ENCODE assay signal across 8 mouse cellular contexts in genomic region chr7:101301881-101302456, GRCm38 (mm10). TPM values are rescaled to one million over a fixed set of nuclear protein-coding genes. Genes with fewer than 3 reads are reported as not detected.
DNase-seq lines count a peak whose midpoint lies in the region; ATAC-seq and TF ChIP-seq lines count a peak whose summit lies in the region.

Gene Atg16l2 (minus strand): TSS chr7:101302251.

- ATAC-seq in embryonic facial prominence, embryonic 13.5 days (ENCODE audit: insufficient number of reproducible peaks, insufficient read depth, low FRiP score, low TSS enrichment, low read depth), result peak; percentile 96
- ATAC-seq in limb, embryonic 12.5 days (ENCODE audit: insufficient number of reproducible peaks, insufficient read depth, low FRiP score, low TSS enrichment, low read depth), result peak; percentile 97
- peak; percentile 96 for ATAC-seq in midbrain, embryonic 15.5 days (replicated peaks)

- peaks cover 25% of the 10 kb centered on the region for H3K4me1 ChIP-seq in embryonic facial prominence, embryonic 13.5 days
- H3K4me1 ChIP-seq in kidney, adult 2 months (ENCODE audit: control insufficient read depth, insufficient read depth, low read length), result peaks cover 1% of the 10 kb centered on the region; the same call in 1 of the 2 replicates
- peaks cover 21% of the 10 kb centered on the region for H3K4me1 ChIP-seq in limb, embryonic 12.5 days (replicated peaks)
- peaks cover 21% of the 10 kb centered on the region for H3K4me1 ChIP-seq in midbrain, embryonic 15.5 days
- H3K4me1 ChIP-seq in spleen, adult 2 months (ENCODE audit: control insufficient read depth, insufficient read depth, insufficient read length), result peaks cover 12% of the 10 kb centered on the region; the same call in 1 of the 2 replicates

- peak within 1 kb of the TSS; percentile 78 for H3K9ac ChIP-seq in embryonic facial prominence, embryonic 13.5 days
- peak within 1 kb of the TSS; percentile 62 for H3K9ac ChIP-seq in limb, embryonic 12.5 days (replicated peaks)
- H3K9ac ChIP-seq in midbrain, embryonic 15.5 days, result peak within 1 kb of the TSS; percentile 65

- TF ChIP-seq POLR2A in kidney, adult 2 months (IDR thresholded peaks at IDR 0.05; ENCODE audit: low read depth, low read length), result no peak
- peak; percentile 68 for TF ChIP-seq POLR2A in spleen, adult 2 months (IDR thresholded peaks at IDR 0.05; ENCODE audit: low read depth, low read length)

- TF ChIP-seq CTCF in kidney, adult 2 months (conservative IDR thresholded peaks at IDR 0.05; ENCODE audit: insufficient read depth, insufficient read length, low read depth, low read length), result peak; percentile 35; the same call in 1 of the 2 replicates
- peak; percentile 39; the same call in 1 of the 2 replicates for TF ChIP-seq CTCF in spleen, adult 2 months (IDR thresholded peaks at IDR 0.05; ENCODE audit: extremely low read depth, insufficient read depth, insufficient read length, insufficient replicate concordance)

- peak within 1 kb of the TSS; percentile 76 for H3K27ac ChIP-seq in embryonic facial prominence, embryonic 13.5 days
- peak within 1 kb of the TSS; percentile 48 for H3K27ac ChIP-seq in kidney, adult 2 months (ENCODE audit: insufficient read depth, low read depth, low read length)
- H3K27ac ChIP-seq in limb, embryonic 12.5 days, result peak within 1 kb of the TSS; percentile 66
- H3K27ac ChIP-seq in midbrain, embryonic 15.5 days, result peak within 1 kb of the TSS; percentile 68
- peak within 1 kb of the TSS; percentile 90 for H3K27ac ChIP-seq in spleen, adult 2 months (ENCODE audit: insufficient read depth, low read length)

- peak within 1 kb of the TSS; percentile 74 for H3K4me3 ChIP-seq in embryonic facial prominence, embryonic 13.5 days
- peak within 1 kb of the TSS; percentile 72 for H3K4me3 ChIP-seq in kidney, adult 2 months (ENCODE audit: insufficient read depth, low read depth, low read length)
- peak within 1 kb of the TSS; percentile 67 for H3K4me3 ChIP-seq in limb, embryonic 12.5 days (replicated peaks)
- H3K4me3 ChIP-seq in midbrain, embryonic 15.5 days, result peak within 1 kb of the TSS; percentile 73
- peak within 1 kb of the TSS; percentile 79 for H3K4me3 ChIP-seq in spleen, adult 2 months (ENCODE audit: extremely low read depth, insufficient read depth, insufficient read length)

- under 1% methylated on average over 39 of the region's 39 CpGs for WGBS in embryonic facial prominence, embryonic 13.5 days
- under 1% methylated on average over 39 of the region's 39 CpGs for WGBS in kidney, adult 2 months
- WGBS in limb, embryonic 12.5 days, result under 1% methylated on average over 39 of the region's 39 CpGs
- under 1% methylated on average over 39 of the region's 39 CpGs for WGBS in midbrain, embryonic 15.5 days
- 0% methylated on average over 39 of the region's 39 CpGs for WGBS in spleen, adult 2 months

- no peaks in the 10 kb centered on the region for H3K36me3 ChIP-seq in embryonic facial prominence, embryonic 13.5 days
- no peaks in the 10 kb centered on the region for H3K36me3 ChIP-seq in kidney, adult 2 months (ENCODE audit: control insufficient read depth, insufficient read depth, low read length)
- no peaks in the 10 kb centered on the region for H3K36me3 ChIP-seq in limb, embryonic 12.5 days
- no peaks in the 10 kb centered on the region for H3K36me3 ChIP-seq in midbrain, embryonic 15.5 days (replicated peaks)
- no peaks in the 10 kb centered on the region for H3K36me3 ChIP-seq in spleen, adult 2 months (ENCODE audit: control insufficient read depth, insufficient read depth, low read length)

- H3K9me3 ChIP-seq in embryonic facial prominence, embryonic 13.5 days, result no peaks in the 10 kb centered on the region
- no peaks in the 10 kb centered on the region for H3K9me3 ChIP-seq in limb, embryonic 12.5 days
- no peaks in the 10 kb centered on the region for H3K9me3 ChIP-seq in midbrain, embryonic 15.5 days

- peaks cover 26% of the 10 kb centered on the region for H3K27me3 ChIP-seq in embryonic facial prominence, embryonic 13.5 days
- H3K27me3 ChIP-seq in kidney, adult 2 months (replicated peaks; ENCODE audit: control insufficient read depth, insufficient read depth, low read length), result no peaks in the 10 kb centered on the region
- H3K27me3 ChIP-seq in limb, embryonic 12.5 days, result peaks cover 20% of the 10 kb centered on the region
- H3K27me3 ChIP-seq in midbrain, embryonic 15.5 days (replicated peaks), result peaks cover 11% of the 10 kb centered on the region; the same call in 1 of the 2 replicates
- no peaks in the 10 kb centered on the region for H3K27me3 ChIP-seq in spleen, adult 2 months (ENCODE audit: control insufficient read depth, insufficient read depth, low read length)

- peak within 1 kb of the TSS; percentile 89 for H3K4me2 ChIP-seq in embryonic facial prominence, embryonic 13.5 days
- peak within 1 kb of the TSS; percentile 83 for H3K4me2 ChIP-seq in limb, embryonic 12.5 days
- peak within 1 kb of the TSS; percentile 71 for H3K4me2 ChIP-seq in midbrain, embryonic 15.5 days

- peak; percentile 97 for DNase-seq in 3134 (ENCODE audit: extremely low read depth, insufficient read length, low spot score)
- DNase-seq in adrenal gland, postnatal 36 days, result peak; percentile 94 to 96
- DNase-seq in heart, adult 18-20 months, result peak; percentile 95 to 96
- peak; percentile 96 for DNase-seq in kidney, adult 2 months
- DNase-seq in spleen, adult 2 months (ENCODE audit: low read depth in 1 of 2, low spot score in 2 of 2), result peak; percentile 94 to 98

RNA-seq across cellular contexts. Expression of gene Atg16l2, which starts in this region (rescaled TPM):
- 10 to 100 TPM; 14.6 to 34.6 TPM for total RNA-seq in adrenal gland, postnatal 36 days (2021)
- polyA plus RNA-seq in embryonic facial prominence, embryonic 13.5 days (2015; fragmentation: Nextera tagmentation; extraction: Ambion mirVana), result 15.7 and 17.9 TPM in 2 replicates
- total RNA-seq in heart, adult 18-20 months (2021), result 1 to 10 TPM; 5.5 to 7.4 TPM
- polyA plus RNA-seq in kidney, adult 2 months (2012; rRNA removed), result 12.3 and 19.4 TPM in 2 replicates
- polyA plus RNA-seq in limb, embryonic 12.5 days (2016; fragmentation: Nextera tagmentation; extraction: Ambion mirVana), result 23.2 and 25.8 TPM in 2 replicates
- polyA plus RNA-seq in midbrain, embryonic 15.5 days (2015; fragmentation: Nextera tagmentation; extraction: Ambion mirVana), result 26.1 and 26.9 TPM in 2 replicates
- 62.9 and 86.0 TPM in 2 replicates for polyA plus RNA-seq in spleen, adult 2 months (2012; rRNA removed)

Comparison
In these comparisons a context has a peak if more than half of its experiments do, and no peak if none do; other contexts are left out.
1. Peak in every context shown above with its lines: DNase-seq, ATAC-seq, H3K4me3 ChIP-seq and H3K27ac ChIP-seq.